Mouse (Mus musculus) heart, embryonic 14.5 days (tissue): ENCODE data around the gene Cux2. TPM values are rescaled to one million over a fixed set of nuclear protein-coding genes. Genes with fewer than 3 reads are reported as not detected.

Experiments
- ATAC-seq: fragments of 200-750 bp; cut with Nextera tagmentation; 2 replicates; pipeline ENCODE4 v1.8.0; 2017; ENCODE audit warnings: low read depth, moderate TSS enrichment; ENCODE audit not compliant: insufficient number of reproducible peaks, insufficient read depth, low FRiP score
- H3K27ac ChIP-seq, 2 experiments: fragments of 200-500 bp in 1 of 2; fragments of 300-500 bp in 1 of 2; sonication (generic) in 1 of 2; replicated peaks in 1 of 2; 2 replicates each; pipeline ENCODE4 v1.5.1; 2012 to 2014; ENCODE audit warnings: low read depth in 2 of 2, low read length in 2 of 2, control low read depth in 1 of 2, mild to moderate bottlenecking in 1 of 2, mixed read lengths in 1 of 2; ENCODE audit not compliant: control insufficient read depth in 1 of 2, insufficient read depth in 1 of 2
- H3K27me3 ChIP-seq: fragments of 300-500 bp; sonication (generic); 2 replicates; pipeline ENCODE4 v1.6.1; 2014; ENCODE audit warnings: mild to moderate bottlenecking, low read length, control low read depth; ENCODE audit not compliant: control insufficient read depth, insufficient read depth
- H3K36me3 ChIP-seq: fragments of 300-500 bp; sonication (generic); 2 replicates; pipeline ENCODE4 v1.6.1; 2014; ENCODE audit warnings: mild to moderate bottlenecking, control low read depth, low read length, mixed read lengths; ENCODE audit not compliant: control insufficient read depth, insufficient read depth
- H3K4me1 ChIP-seq, 2 experiments: fragments of 200-500 bp in 1 of 2; fragments of 300-500 bp in 1 of 2; sonication (generic) in 1 of 2; 2 replicates each; pipeline ENCODE4 v1.6.1; 2012 to 2014; ENCODE audit warnings: low read length in 2 of 2, control low read depth in 1 of 2, mixed read lengths in 1 of 2; ENCODE audit not compliant: control insufficient read depth in 2 of 2, insufficient read depth in 2 of 2
- H3K4me2 ChIP-seq: fragments of 300-500 bp; sonication (generic); 2 replicates; pipeline ENCODE4 v1.6.1; 2014; ENCODE audit warnings: mild to moderate bottlenecking, low read length
- H3K4me3 ChIP-seq, 2 experiments: fragments of 200-500 bp in 1 of 2; fragments of 300-500 bp in 1 of 2; sonication (generic) in 1 of 2; 2 replicates each; pipeline ENCODE4 v1.5.1; 2012 to 2014; ENCODE audit warnings: low read length in 2 of 2, mild to moderate bottlenecking in 2 of 2, control low read depth in 1 of 2, low read depth in 1 of 2, moderate library complexity in 1 of 2; ENCODE audit not compliant: control insufficient read depth in 1 of 2, insufficient read depth in 1 of 2
- H3K9ac ChIP-seq: fragments of 300-500 bp; sonication (generic); 2 replicates; pipeline ENCODE4 v1.6.1; 2014; ENCODE audit warnings: mild to moderate bottlenecking, low read length
- H3K9me3 ChIP-seq: fragments of 300-500 bp; sonication (generic); 2 replicates; pipeline ENCODE4 v1.6.1; 2016; ENCODE audit warnings: low read length, control low read depth; ENCODE audit not compliant: control insufficient read depth
- WGBS: fragments of 180-500 bp; shearing (Covaris S2); extraction: QIAGEN DNeasy Blood & Tissue Kit; methylation state at CpG from one replicate; pipeline ENCODE4 v1.1.7; 2014; 5-methylcytosine and 5-hydroxymethylcytosine counted together
- polyA plus RNA-seq: library from polyadenylated mRNA; unstranded; fragments of >200 nt; fragmentation: Nextera tagmentation; extraction: Ambion mirVana; gene quantifications from 2 replicates; pipeline ENCODE4 v1.2.1, GENCODE M21; 2014

The Cux2 gene
- polyA plus RNA-seq, 1 experiment from 2014 or later = 7.9 TPM

- Histone ChIP-seq H3K4me2 (no peak overlapping the region), H3K4me1 (peaks cover 14 to 25% of the 10 kb centered on the region in 2 experiments), H3K27ac (no peak overlapping the region), H3K27me3 (no peaks in the 10 kb centered on the region), H3K9ac (no peak overlapping the region), H3K4me3 (no peak overlapping the region), H3K36me3 (peaks cover 99% of the 10 kb centered on the region), H3K9me3 (no peaks in the 10 kb centered on the region)
- no peak for ATAC-seq
- WGBS = 73% methylated on average over 8 of the region's 8 CpGs
Measured at GRCm38 (mm10) chr5:121815867-121816380, 234.0 kb downstream of the Cux2 start.

DNA sequence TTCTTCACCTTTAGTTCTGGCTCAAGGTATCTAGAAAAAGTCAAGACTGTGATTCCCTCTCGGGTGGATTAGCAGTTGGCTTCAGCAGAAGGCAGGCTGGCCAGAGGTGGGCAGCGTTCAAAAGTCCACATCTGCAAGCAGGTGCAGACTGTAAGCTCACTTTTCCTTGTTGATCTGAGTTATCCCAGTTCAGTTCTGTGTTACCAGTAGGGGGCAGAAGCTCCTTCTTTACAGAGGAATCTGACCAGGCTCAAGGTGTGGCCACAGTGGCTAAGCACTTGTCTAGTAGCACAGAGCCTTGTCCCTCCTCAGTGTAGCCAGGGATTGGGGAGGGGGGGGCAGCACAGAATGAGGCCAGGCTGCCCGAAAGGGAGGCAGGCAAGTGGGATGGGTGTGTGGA lies 234.8 kb downstream of the Cux2 start:
- no peak for ATAC-seq
- 58% methylated on average over 3 of the region's 3 CpGs for WGBS
- Histone ChIP-seq H3K4me3 (no peak overlapping the region), H3K9ac (no peak overlapping the region), H3K36me3 (peaks cover 97% of the 10 kb centered on the region), H3K4me1 (peaks cover 15 to 25% of the 10 kb centered on the region in 2 experiments), H3K27me3 (no peaks in the 10 kb centered on the region), H3K9me3 (no peaks in the 10 kb centered on the region), H3K4me2 (no peak overlapping the region), H3K27ac (no peak overlapping the region)

DNA sequence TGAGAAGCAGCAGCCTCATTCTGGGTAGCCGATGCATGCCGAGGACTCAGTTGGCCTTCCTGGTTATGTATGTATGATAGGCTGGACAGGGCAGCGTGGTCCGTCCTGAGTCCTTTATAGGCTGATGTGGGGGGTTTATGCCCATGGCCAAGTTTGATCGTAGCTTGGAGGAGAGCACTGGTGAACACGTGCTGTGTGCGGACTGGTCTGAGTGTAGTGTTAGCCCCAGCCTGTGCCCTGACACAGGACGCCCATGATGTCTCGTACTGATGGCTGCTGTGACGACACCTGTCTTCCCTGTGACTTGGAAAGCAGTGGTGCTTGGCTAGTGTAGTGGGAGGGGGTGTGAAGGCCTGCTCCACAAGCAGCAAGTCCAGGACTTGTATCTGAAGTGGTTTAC lies 236.2 kb downstream of the Cux2 start:
- no peak for ATAC-seq
- H3K36me3 ChIP-seq = peaks cover 84% of the 10 kb centered on the region
- no peak overlapping the region for H3K27ac ChIP-seq
- peaks cover 15 to 27% of the 10 kb centered on the region in 2 experiments for H3K4me1 ChIP-seq
- no peak overlapping the region for H3K4me2 ChIP-seq
- no peak overlapping the region for H3K4me3 ChIP-seq
- no peaks in the 10 kb centered on the region for H3K27me3 ChIP-seq
- H3K9ac ChIP-seq = no peak overlapping the region
- H3K9me3 ChIP-seq = no peaks in the 10 kb centered on the region
- WGBS = 88% methylated on average over 10 of the region's 10 CpGs

DNA sequence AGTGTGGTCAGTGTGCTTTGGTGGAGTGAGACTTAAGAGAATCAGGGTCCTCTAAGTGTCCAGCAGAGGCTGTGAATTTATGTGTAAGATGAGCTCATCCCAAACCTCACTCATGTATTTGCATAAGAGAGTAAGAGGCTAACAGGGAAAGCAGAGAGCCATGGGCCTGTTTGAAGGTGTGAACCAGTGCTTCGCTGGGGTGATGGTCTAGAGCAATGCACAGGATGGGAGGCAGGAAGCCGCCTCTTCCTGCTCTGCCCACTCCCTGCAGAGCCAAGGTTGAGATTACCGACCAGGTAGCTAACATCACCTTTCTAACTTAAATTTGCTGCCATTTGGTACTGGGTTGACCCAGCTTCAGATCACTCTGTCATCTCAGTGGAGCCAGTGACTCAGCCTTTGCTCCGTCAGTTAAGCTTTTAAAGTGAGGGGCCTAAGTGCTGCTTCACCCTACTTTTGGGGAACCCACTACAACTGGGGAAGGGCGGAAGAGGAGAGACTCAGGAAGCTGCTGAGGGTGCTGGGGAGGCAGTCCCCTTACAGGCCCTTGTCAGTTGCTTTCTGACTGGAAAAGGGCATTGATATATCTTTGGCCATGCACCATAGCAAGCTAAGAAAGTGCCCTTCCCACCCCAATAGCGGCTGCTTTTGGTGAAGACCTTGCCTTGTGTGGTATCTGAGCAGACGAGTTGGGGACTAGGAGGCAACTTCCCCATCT lies 237.2 kb downstream of the Cux2 start:
- H3K27ac ChIP-seq = peak overlapping the region in 1 of 2 experiments; percentile 53; a peak in 1 of 4 replicates
- 80% methylated on average over 7 of the region's 7 CpGs for WGBS
- peaks cover 15 to 27% of the 10 kb centered on the region in 2 experiments for H3K4me1 ChIP-seq
- no peaks in the 10 kb centered on the region for H3K9me3 ChIP-seq
- no peak overlapping the region for H3K4me2 ChIP-seq
- ATAC-seq = no peak
- no peak overlapping the region for H3K9ac ChIP-seq
- H3K4me3 ChIP-seq = no peak overlapping the region
- H3K27me3 ChIP-seq = no peaks in the 10 kb centered on the region
- peaks cover 80% of the 10 kb centered on the region for H3K36me3 ChIP-seq

DNA sequence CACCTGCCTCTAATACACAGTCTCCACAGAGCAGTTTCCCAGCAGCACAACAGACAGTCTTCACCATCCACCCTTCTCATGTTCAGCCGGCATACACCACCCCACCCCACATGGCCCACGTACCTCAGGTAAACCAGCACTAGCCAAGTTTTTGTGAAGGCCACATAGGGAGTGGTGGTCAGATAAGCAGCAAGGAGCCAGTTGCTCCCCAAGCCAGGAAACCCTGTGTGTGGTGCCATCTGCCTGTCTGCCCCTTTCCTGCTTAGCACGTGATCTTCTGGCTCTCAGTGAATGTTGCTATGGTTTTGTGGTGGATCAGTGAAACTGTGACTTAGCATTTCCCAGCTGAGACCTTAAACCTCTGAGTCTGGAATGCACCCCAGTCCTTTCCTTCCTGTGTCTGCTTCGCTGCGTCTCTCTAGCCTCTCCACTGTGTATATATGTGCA lies 238.4 kb downstream of the Cux2 start:
- 0 out of 2 replicates have a peak, but pooled peaks have one; percentile 8 for ATAC-seq
- Histone ChIP-seq H3K4me1 (peaks cover 15 to 30% of the 10 kb centered on the region in 2 experiments), H3K27ac (peak overlapping the region in 1 of 2 experiments; percentile 53; a peak in 2 of 4 replicates), H3K27me3 (no peaks in the 10 kb centered on the region), H3K9me3 (no peaks in the 10 kb centered on the region), H3K4me3 (no peak overlapping the region), H3K9ac (no peak overlapping the region), H3K4me2 (no peak overlapping the region), H3K36me3 (peaks cover 77% of the 10 kb centered on the region)
- 80% methylated on average over 5 of the region's 5 CpGs for WGBS

GRCm38 (mm10) chr5:121810331-121811151 lies 239.4 kb downstream of the Cux2 start:
- no peak for ATAC-seq
- Histone ChIP-seq H3K9ac (peak overlapping the region; percentile 21; the same call in 1 of the 2 replicates), H3K4me3 (no peak overlapping the region), H3K4me1 (peaks cover 15 to 30% of the 10 kb centered on the region in 2 experiments), H3K4me2 (0 out of 2 replicates have a peak overlapping the region, but pooled peaks have one; percentile 2), H3K27ac (peak overlapping the region; percentile 56 to 63; a peak in 3 of 4 replicates), H3K9me3 (no peaks in the 10 kb centered on the region), H3K27me3 (no peaks in the 10 kb centered on the region), H3K36me3 (peaks cover 76% of the 10 kb centered on the region)
- WGBS = 69% methylated on average over 17 of the region's 17 CpGs

DNA sequence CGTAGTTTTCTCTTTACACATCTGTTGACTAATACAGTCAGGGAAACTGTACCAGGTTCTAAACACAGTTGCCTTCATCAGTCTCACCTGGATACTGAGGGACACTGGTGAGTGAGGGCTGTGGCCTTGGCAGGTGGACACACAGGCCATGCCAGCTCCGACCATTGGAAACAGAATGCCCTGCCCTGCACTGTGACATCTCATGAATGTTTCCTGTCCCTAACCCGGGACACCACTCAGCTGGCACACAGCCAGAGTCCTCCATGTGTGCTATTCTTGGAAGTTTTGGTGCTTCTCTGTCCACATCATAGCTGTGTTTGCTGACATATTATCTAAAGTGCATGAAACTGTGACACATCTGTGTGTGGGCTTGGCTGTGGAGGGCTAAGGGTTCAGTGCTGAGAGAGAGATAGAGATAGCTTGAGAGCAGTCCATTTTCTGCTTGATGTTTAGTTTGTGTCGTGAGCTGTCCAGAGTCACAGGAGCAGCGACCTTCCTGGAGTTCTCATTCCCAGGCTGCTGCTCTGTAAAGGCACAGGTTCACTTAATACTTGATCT lies 240.2 kb downstream of the Cux2 start:
- peaks cover 15 to 30% of the 10 kb centered on the region in 2 experiments for H3K4me1 ChIP-seq
- H3K27ac ChIP-seq = peak overlapping the region; percentile 56 to 63
- WGBS = 18% methylated on average over 5 of the region's 5 CpGs
- H3K9ac ChIP-seq = peak overlapping the region; percentile 21; the same call in 1 of the 2 replicates
- 0 out of 2 replicates have a peak overlapping the region, but pooled peaks have one; percentile 2 for H3K4me2 ChIP-seq
- H3K36me3 ChIP-seq = peaks cover 75% of the 10 kb centered on the region
- H3K9me3 ChIP-seq = no peaks in the 10 kb centered on the region
- no peak overlapping the region for H3K4me3 ChIP-seq
- no peaks in the 10 kb centered on the region for H3K27me3 ChIP-seq
- ATAC-seq = no peak
